Mouse (Mus musculus) lung, adult 2 months (tissue): Measurements from ENCODE around the gene Exosc6. TPM values are rescaled to one million over a fixed set of nuclear protein-coding genes. Genes with fewer than 3 reads are reported as not detected.
"Not testable (repeated sequence)": the region's sequence is repeated elsewhere in the genome, so short reads cannot be mapped to it uniquely, and the experiment has no call there.

Source experiments
- DNase-seq: peaks from one replicate; pipeline ENCODE4 v3.0.0; 2022
- H3K4me1 ChIP-seq: fragments of 200-500 bp; 2 replicates; pipeline ENCODE4 v1.6.1; 2011; ENCODE audit warnings: low read length; ENCODE audit not compliant: control insufficient read depth, insufficient read depth
- H3K4me3 ChIP-seq: fragments of 200-500 bp; replicated peaks from 2 replicates; pipeline ENCODE3; 2011; ENCODE audit warnings: low read depth, mild to moderate bottlenecking, control low read depth, low read length; ENCODE audit errors: extremely low read depth
- CTCF ChIP-seq: fragments of 200-500 bp; IDR thresholded peaks from 2 replicates; pipeline ENCODE4 v1.5.1; 2011; ENCODE audit warnings: mild to moderate bottlenecking, low read length, control low read depth; ENCODE audit not compliant: insufficient read depth
- POLR2A ChIP-seq: fragments of 200-500 bp; IDR thresholded peaks from 2 replicates; pipeline ENCODE4 v1.6.1; 2011; ENCODE audit warnings: low read depth, mild to moderate bottlenecking, control low read depth, low read length, borderline replicate concordance; ENCODE audit errors: extremely low read depth
- WGBS: fragments of 180-500 bp; shearing (Covaris S2); methylation state at CpG from one replicate; pipeline ENCODE4 v1.1.7; 2018; 5-methylcytosine and 5-hydroxymethylcytosine counted together
- polyA plus RNA-seq: library from polyadenylated mRNA; depleted of rRNA; stranded (reverse); fragments of >200 nt; gene quantifications from 2 replicates; pipeline ENCODE4 v1.2.3, GENCODE M21; 2012

The Exosc6 gene
- polyA plus RNA-seq, 1 experiment, result 1.8 TPM

GRCm38 (mm10) chr8:111058946-111059572, 2.9 kb downstream of the Exosc6 start:
- H3K4me3 ChIP-seq, result no peak overlapping the region
- H3K4me1 ChIP-seq, result peaks cover 3% of the 10 kb centered on the region; the same call in 1 of the 2 replicates
- TF ChIP-seq POLR2A (no peak), CTCF (no peak)
- 82% methylated on average over 2 of the region's 2 CpGs for WGBS
- DNase-seq, result no peak

- WGBS, result 3% methylated on average over 14 of the region's 14 CpGs
- no peak for DNase-seq
Observed at GRCm38 (mm10) chr8:111061688-111062071, 5.5 kb downstream of the Exosc6 start.

GRCm38 (mm10) chr8:111062072-111062757, 6.1 kb downstream of the Exosc6 start:
- TF ChIP-seq POLR2A (no peak), CTCF (no peak)
- peak; percentile 84 for DNase-seq
- H3K4me1 ChIP-seq, result peaks cover 3% of the 10 kb centered on the region; the same call in 1 of the 2 replicates
- WGBS, result under 1% methylated on average over 27 of the region's 27 CpGs
- peak overlapping the region; percentile 89 for H3K4me3 ChIP-seq

More at GRCm38 (mm10) chr8:111061688-111062071, 5.5 kb downstream of the Exosc6 start:
- TF ChIP-seq CTCF, result no peak
- no peak for TF ChIP-seq POLR2A
- Histone ChIP-seq H3K4me3 (peak overlapping the region; percentile 89), H3K4me1 (peaks cover 3% of the 10 kb centered on the region; the same call in 1 of the 2 replicates)

- H3K4me3 ChIP-seq, result no peak overlapping the region
- peaks cover 3% of the 10 kb centered on the region; the same call in 1 of the 2 replicates for H3K4me1 ChIP-seq
- DNase-seq, result no peak
- TF ChIP-seq POLR2A, result no peak
- TF ChIP-seq CTCF, result no peak
- 53% methylated on average over 2 of the region's 2 CpGs for WGBS
Observed at GRCm38 (mm10) chr8:111062893-111063292, 6.8 kb downstream of the Exosc6 start.

- WGBS, result 53% methylated on average over 4 of the region's 4 CpGs
Observed at GRCm38 (mm10) chr8:111066308-111066707, 10.2 kb downstream of the Exosc6 start.

GRCm38 (mm10) chr8:111067439-111067838, 11.3 kb downstream of the Exosc6 start:
- WGBS, result 29% methylated on average over 10 of the region's 10 CpGs
- no peaks in the 10 kb centered on the region for H3K4me1 ChIP-seq
- H3K4me3 ChIP-seq, result no peak overlapping the region
- no peak for DNase-seq
- TF ChIP-seq CTCF (no peak), POLR2A (no peak)

More at GRCm38 (mm10) chr8:111066308-111066707, 10.2 kb downstream of the Exosc6 start:
- TF ChIP-seq POLR2A (no peak), CTCF (no peak)
- no peak for DNase-seq
- no peak overlapping the region for H3K4me3 ChIP-seq
- peaks cover 3% of the 10 kb centered on the region; the same call in 1 of the 2 replicates for H3K4me1 ChIP-seq

- H3K4me3 ChIP-seq, H3K4me1 ChIP-seq, DNase-seq: not testable (repeated sequence)
- WGBS, result 89% methylated on average over 9 of the region's 9 CpGs
Observed at GRCm38 (mm10) chr8:111068660-111069059, 12.5 kb downstream of the Exosc6 start.

GRCm38 (mm10) chr8:111075926-111076325, 19.8 kb downstream of the Exosc6 start:
- H3K4me3 ChIP-seq, result no peak overlapping the region
- no peak for TF ChIP-seq CTCF
- TF ChIP-seq POLR2A, result no peak
- H3K4me1 ChIP-seq, result no peaks in the 10 kb centered on the region
- 82% methylated on average over 3 of the region's 3 CpGs for WGBS
- no peak for DNase-seq

- 36% methylated on average over 5 of the region's 5 CpGs for WGBS
- no peak for DNase-seq
- no peaks in the 10 kb centered on the region for H3K4me1 ChIP-seq
- no peak for TF ChIP-seq CTCF
- no peak for TF ChIP-seq POLR2A
- no peak overlapping the region for H3K4me3 ChIP-seq
Observed at GRCm38 (mm10) chr8:111079461-111079860, 23.3 kb downstream of the Exosc6 start.

- TF ChIP-seq POLR2A (no peak), CTCF (peak; percentile 16; the same call in 1 of the 2 replicates)
- WGBS, result 34% methylated on average over 6 of the region's 6 CpGs
Observed at GRCm38 (mm10) chr8:111079861-111080271, 23.7 kb downstream of the Exosc6 start.

More at GRCm38 (mm10) chr8:111079861-111080271, 23.7 kb downstream of the Exosc6 start:
- no peak for DNase-seq
- Histone ChIP-seq H3K4me3 (no peak overlapping the region), H3K4me1 (no peaks in the 10 kb centered on the region)
